Comparison of ENCODE assay signal across 19 mouse cellular contexts in genomic region chr9:96093221-96093620, GRCm38 (mm10).
"Had no signal": no experiment of that assay in that cellular context is flagged by ENCODE, and none has a peak within 500 bp of the region (broad histone marks: within the 10 kb centered on the region; RNA-seq: fewer than 3 reads in every experiment).

No protein-coding gene starts in this region.

- H3K4me2 ChIP-seq: liver, embryonic 13.5 days; midbrain, embryonic 11.5 days; midbrain, embryonic 15.5 days; neural tube, embryonic 13.5 days; stomach, embryonic 15.5 days had no signal

- H3K4me1 ChIP-seq: liver, embryonic 13.5 days; midbrain, embryonic 15.5 days; neural tube, embryonic 13.5 days; stomach, embryonic 15.5 days had no signal

- H3K27ac ChIP-seq: hindbrain, postnatal 0 days; layer of hippocampus, adult 2 months; left cerebral cortex, adult 2 months; liver, embryonic 13.5 days; midbrain, embryonic 15.5 days; neural tube, embryonic 13.5 days; stomach, embryonic 15.5 days had no signal

- H3K4me3 ChIP-seq: layer of hippocampus, adult 2 months; left cerebral cortex, adult 2 months; liver, embryonic 13.5 days; midbrain, embryonic 15.5 days; myocyte; neural tube, embryonic 13.5 days; stomach, embryonic 15.5 days had no signal

- H3K9ac ChIP-seq: liver, embryonic 13.5 days; midbrain, embryonic 15.5 days; neural tube, embryonic 13.5 days; stomach, embryonic 15.5 days had no signal

- H3K36me3 ChIP-seq: liver, embryonic 13.5 days; midbrain, embryonic 15.5 days; neural tube, embryonic 13.5 days; stomach, embryonic 15.5 days had no signal

- ATAC-seq: hindbrain, postnatal 0 days; inflammation-experienced regulatory T-cells, adult 6 months; intestine, embryonic 16.5 days; midbrain, embryonic 15.5 days had no signal

- H3K27me3 ChIP-seq: midbrain, embryonic 15.5 days; neural tube, embryonic 13.5 days; stomach, embryonic 15.5 days had no signal

- DNase-seq: layer of hippocampus, postnatal 36 days; liver, embryonic 13.5 days; lung, adult 2 months; lung, postnatal 14 days; lung, postnatal 4 days; retina, postnatal 1 day; right cerebral cortex, postnatal 25 days; spleen, adult 18-20 months; thymus, postnatal 25 days had no signal

- H3K9me3 ChIP-seq: stomach, embryonic 15.5 days had no signal
